Mouse (Mus musculus) hindbrain, embryonic 16.5 days (tissue): ENCODE results near the gene Gpm6a. TPM values are rescaled to one million over a fixed set of nuclear protein-coding genes. Genes with fewer than 3 reads are reported as not detected.

Source experiments
- ATAC-seq: fragments of 200-750 bp; cut with Nextera tagmentation; 2 replicates; pipeline ENCODE4 v1.8.0; 2017; ENCODE audit warnings: moderate TSS enrichment, moderate library complexity
- H3K27ac ChIP-seq: fragments of 300-500 bp; sonication (generic); 2 replicates; pipeline ENCODE4 v1.5.1; 2014; ENCODE audit warnings: low read depth, mild to moderate bottlenecking, control low read depth, low read length, moderate library complexity
- H3K27me3 ChIP-seq: fragments of 300-500 bp; sonication (generic); replicated peaks from 2 replicates; pipeline ENCODE4 v1.6.1; 2014; ENCODE audit warnings: low read length; ENCODE audit not compliant: control insufficient read depth, insufficient read depth
- H3K36me3 ChIP-seq: fragments of 300-500 bp; sonication (generic); 2 replicates; pipeline ENCODE4 v1.6.1; 2014; ENCODE audit warnings: mild to moderate bottlenecking, low read length, moderate library complexity, mixed read lengths; ENCODE audit not compliant: control insufficient read depth, insufficient read depth
- H3K4me1 ChIP-seq: fragments of 300-500 bp; sonication (generic); 2 replicates; pipeline ENCODE4 v1.6.1; 2014; ENCODE audit warnings: low read depth, low read length; ENCODE audit not compliant: control insufficient read depth, insufficient read depth
- H3K4me2 ChIP-seq: fragments of 300-500 bp; sonication (generic); 2 replicates; pipeline ENCODE4 v1.6.1; 2014; ENCODE audit warnings: mild to moderate bottlenecking, low read length, control low read depth, moderate library complexity
- H3K4me3 ChIP-seq: fragments of 300-500 bp; sonication (generic); 2 replicates; pipeline ENCODE4 v1.5.1; 2014; ENCODE audit warnings: mild to moderate bottlenecking, low read length, control low read depth, moderate library complexity
- H3K9ac ChIP-seq: fragments of 300-500 bp; sonication (generic); 2 replicates; pipeline ENCODE4 v1.6.1; 2014; ENCODE audit warnings: low read depth, mild to moderate bottlenecking, control low read depth, low read length, moderate library complexity
- H3K9me3 ChIP-seq: fragments of 300-500 bp; sonication (generic); 2 replicates; pipeline ENCODE4 v1.6.1; 2014; ENCODE audit warnings: mild to moderate bottlenecking, low read length, moderate library complexity; ENCODE audit not compliant: control insufficient read depth
- WGBS: fragments of 180-500 bp; shearing (Covaris S2); extraction: QIAGEN DNeasy Blood & Tissue Kit; methylation state at CpG from one replicate; pipeline ENCODE4 v1.1.7; 2014; 5-methylcytosine and 5-hydroxymethylcytosine counted together
- polyA plus RNA-seq: library from polyadenylated mRNA; unstranded; fragments of >200 nt; fragmentation: Nextera tagmentation; extraction: Ambion mirVana; gene quantifications from 2 replicates; pipeline ENCODE4 v1.2.1, GENCODE M21; 2015

Gene Gpm6a
- polyA plus RNA-seq, 1 experiment from 2014 or later = 587 TPM

DNA sequence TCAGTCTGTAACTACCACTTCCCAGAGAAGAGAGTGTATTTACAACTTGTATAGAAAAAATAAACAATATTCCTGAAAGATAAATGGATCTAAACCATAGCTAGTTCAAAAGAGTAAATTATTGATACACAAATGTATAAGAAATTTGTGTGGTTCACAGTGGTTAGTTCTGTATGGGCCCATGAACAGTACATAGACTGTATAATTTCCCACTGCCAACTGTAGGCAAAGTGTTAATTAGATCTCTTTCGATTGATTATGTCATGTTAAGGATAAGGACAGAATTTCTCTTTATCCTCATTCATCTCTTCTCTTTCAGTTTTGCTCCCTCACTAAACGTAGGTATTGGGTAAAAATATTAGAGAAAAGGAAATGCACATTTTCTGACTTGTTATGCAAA, 148.4 kb downstream of the Gpm6a start:
- Histone ChIP-seq H3K4me3 (no peak overlapping the region), H3K4me1 (no peaks in the 10 kb centered on the region), H3K9me3 (no peaks in the 10 kb centered on the region), H3K4me2 (no peak overlapping the region), H3K9ac (no peak overlapping the region), H3K27me3 (no peaks in the 10 kb centered on the region), H3K36me3 (no peaks in the 10 kb centered on the region), H3K27ac (no peak overlapping the region)
- ATAC-seq = peak; percentile 61; the same call in 1 of the 2 replicates
- WGBS = 65% methylated on average over 2 of the region's 2 CpGs

DNA sequence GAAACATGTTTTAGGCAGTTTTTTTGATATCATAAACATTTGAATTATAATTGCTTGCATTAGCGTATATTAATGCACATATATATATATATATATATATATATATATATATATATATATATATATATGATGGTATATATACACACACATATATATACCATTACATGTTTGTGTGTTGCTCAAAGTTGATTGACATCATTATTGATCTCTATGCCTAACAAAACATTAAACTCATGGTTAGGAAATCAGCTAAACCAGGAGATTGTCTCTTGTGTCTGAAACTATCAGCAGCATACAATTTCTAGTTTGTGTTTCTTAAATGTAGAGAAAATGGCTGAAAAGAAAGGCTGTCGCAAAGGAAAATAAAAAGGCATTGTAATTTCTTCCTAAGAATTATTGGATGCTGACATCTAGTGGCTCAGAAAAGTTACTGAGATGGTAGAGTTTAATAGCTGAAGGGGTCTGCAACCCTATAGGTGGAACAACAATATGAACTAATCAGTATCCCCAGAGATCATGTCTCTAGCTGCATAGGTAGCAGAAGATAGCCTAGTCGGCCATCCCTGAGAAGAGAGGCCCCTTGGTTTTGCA, 149.3 kb downstream of the Gpm6a start:
- Histone ChIP-seq H3K27ac (no peak overlapping the region), H3K36me3 (no peaks in the 10 kb centered on the region), H3K4me1 (no peaks in the 10 kb centered on the region), H3K4me2 (no peak overlapping the region), H3K9ac (no peak overlapping the region), H3K4me3 (no peak overlapping the region), H3K9me3 (no peaks in the 10 kb centered on the region), H3K27me3 (no peaks in the 10 kb centered on the region)
- WGBS = 43% methylated on average over 3 of the region's 3 CpGs
- peak; percentile 73 for ATAC-seq

Other genes starting within 250 kb of the Gpm6a start
- gene Wdr17, start 67.7 kb upstream of the Gpm6a start, polyA plus RNA-seq = 13.9 and 14.9 TPM in 2 replicates